Mouse (Mus musculus): Measurements from ENCODE around the gene Kptn.

- TF ChIP-seq POLR2A (IDR thresholded peaks at IDR 0.05; ENCODE audit: borderline replicate concordance, insufficient read depth, low read length) (no peak), CTCF (IDR thresholded peaks at IDR 0.05; ENCODE audit: borderline replicate concordance, insufficient read depth, low read depth, low read length) (no peak)
Measured at GRCm38 (mm10) chr7:16079947-16080346, 39.7 kb upstream of the Kptn start.

Measured in cerebellum, adult 2 months (tissue).